Mouse (Mus musculus) stomach, postnatal 0 days (tissue): Measurements from ENCODE around the gene Dync1li2. TPM values are rescaled to one million over a fixed set of nuclear protein-coding genes. Genes with fewer than 3 reads are reported as not detected.

Source experiments
- ATAC-seq: fragments of 200-750 bp; cut with Nextera tagmentation; 2 replicates; pipeline ENCODE4 v1.8.0; 2017; ENCODE audit not compliant: low FRiP score, low TSS enrichment
- DNase-seq: peaks from one replicate; pipeline ENCODE4 v3.0.0-alpha.2; 2016; ENCODE audit warnings: low spot score
- H3K27ac ChIP-seq: fragments of 300-500 bp; sonication (generic); replicated peaks from 2 replicates; pipeline ENCODE4 v1.5.1; 2014; ENCODE audit warnings: mild to moderate bottlenecking, control low read depth
- H3K27me3 ChIP-seq: fragments of 300-500 bp; sonication (generic); 2 replicates; pipeline ENCODE4 v1.6.1; 2014; ENCODE audit warnings: low read length; ENCODE audit not compliant: control insufficient read depth, insufficient read depth
- H3K36me3 ChIP-seq: fragments of 300-500 bp; sonication (generic); 2 replicates; pipeline ENCODE4 v1.6.1; 2014; ENCODE audit warnings: low read length, mixed read lengths; ENCODE audit not compliant: control insufficient read depth, insufficient read depth
- H3K4me1 ChIP-seq: fragments of 300-500 bp; sonication (generic); replicated peaks from 2 replicates; pipeline ENCODE4 v1.6.1; 2014; ENCODE audit warnings: antibody characterized with exemption; ENCODE audit not compliant: control insufficient read depth, insufficient read depth
- H3K4me2 ChIP-seq: fragments of 300-500 bp; sonication (generic); replicated peaks from 2 replicates; pipeline ENCODE4 v1.6.1; 2014; ENCODE audit warnings: low read depth, mild to moderate bottlenecking, control low read depth, moderate library complexity
- H3K4me3 ChIP-seq: fragments of 300-500 bp; sonication (generic); 2 replicates; pipeline ENCODE4 v1.5.1; 2014; ENCODE audit warnings: low read depth, low read length, control low read depth
- H3K9ac ChIP-seq: fragments of 300-500 bp; sonication (generic); 2 replicates; pipeline ENCODE4 v1.6.1; 2014; ENCODE audit warnings: mild to moderate bottlenecking, low read length, control low read depth, mixed read lengths
- H3K9me3 ChIP-seq: fragments of 300-500 bp; sonication (generic); 2 replicates; pipeline ENCODE4 v1.6.1; 2016; ENCODE audit warnings: low read length; ENCODE audit not compliant: control insufficient read depth
- CTCF ChIP-seq: IDR thresholded peaks from 2 replicates; pipeline ENCODE4 v1.5.1; 2016; ENCODE audit warnings: antibody characterized with exemption, low read depth, mild to moderate bottlenecking, moderate library complexity
- EP300 ChIP-seq: optimal IDR thresholded peaks from 2 replicates; pipeline ENCODE3; 2016; ENCODE audit warnings: antibody characterized with exemption
- WGBS: fragments of 180-500 bp; shearing (Covaris S2); extraction: QIAGEN DNeasy Blood & Tissue Kit; methylation state at CpG from one replicate; pipeline ENCODE4 v1.1.7; 2014; 5-methylcytosine and 5-hydroxymethylcytosine counted together
- polyA plus RNA-seq: library from polyadenylated mRNA; unstranded; fragments of >200 nt; fragmentation: Nextera tagmentation; extraction: Ambion mirVana; gene quantifications from 2 replicates; pipeline ENCODE4 v1.2.1, GENCODE M21; 2015

The Dync1li2 gene
- polyA plus RNA-seq, 1 experiment from 2014 or later, result 33.0 TPM

- peaks cover 30% of the 10 kb centered on the region for H3K36me3 ChIP-seq
- H3K27me3 ChIP-seq, result no peaks in the 10 kb centered on the region
- TF ChIP-seq EP300 (no peak), CTCF (no peak)
- 83% methylated on average over 4 of the region's 4 CpGs for WGBS
- H3K4me3 ChIP-seq, result no peak overlapping the region
- H3K9ac ChIP-seq, result no peak overlapping the region
- H3K4me2 ChIP-seq, result no peak overlapping the region
- 0 out of 2 replicates have a peak, but pooled peaks cover 2% of the 10 kb centered on the region for H3K4me1 ChIP-seq
- DNase-seq (peak; percentile 11), ATAC-seq (no peak)
- no peaks in the 10 kb centered on the region for H3K9me3 ChIP-seq
- peak overlapping the region; percentile 82 for H3K27ac ChIP-seq
Measured at GRCm38 (mm10) chr8:104436591-104436990, 6.3 kb downstream of the Dync1li2 start.

- peak; percentile 98 for DNase-seq
- WGBS, result 22% methylated on average over 12 of the region's 12 CpGs
- Histone ChIP-seq H3K27me3 (no peaks in the 10 kb centered on the region), H3K4me1 (no peaks in the 10 kb centered on the region), H3K9ac (no peak overlapping the region), H3K4me3 (no peak overlapping the region), H3K27ac (peak overlapping the region; percentile 82), H3K9me3 (no peaks in the 10 kb centered on the region), H3K36me3 (peaks cover 33% of the 10 kb centered on the region), H3K4me2 (0 out of 2 replicates have a peak overlapping the region, but pooled peaks have one; percentile 14)
- ATAC-seq, result peak; percentile 94
- TF ChIP-seq EP300 (no peak), CTCF (no peak; the same call in 1 of the 2 replicates)
Measured at GRCm38 (mm10) chr8:104436038-104436437, 6.8 kb downstream of the Dync1li2 start.

- 74% methylated on average over 18 of the region's 18 CpGs for WGBS
- Histone ChIP-seq H3K4me1 (no peaks in the 10 kb centered on the region), H3K9me3 (no peaks in the 10 kb centered on the region), H3K4me2 (no peak overlapping the region), H3K4me3 (no peak overlapping the region), H3K9ac (no peak overlapping the region), H3K27ac (peak overlapping the region; percentile 45; the same call in 1 of the 2 replicates), H3K27me3 (no peaks in the 10 kb centered on the region), H3K36me3 (peaks cover 31% of the 10 kb centered on the region)
- ATAC-seq (no peak), DNase-seq (no peak)
- TF ChIP-seq CTCF (peak; percentile 59), EP300 (no peak)
Measured at GRCm38 (mm10) chr8:104434826-104435354, 8.0 kb downstream of the Dync1li2 start.

GRCm38 (mm10) chr8:104434275-104434674 lies 8.6 kb downstream of the Dync1li2 start:
- no peaks in the 10 kb centered on the region for H3K27me3 ChIP-seq
- H3K4me1 ChIP-seq, result no peaks in the 10 kb centered on the region
- ATAC-seq (peak; percentile 41), DNase-seq (peak; percentile 50)
- peak overlapping the region; percentile 45; the same call in 1 of the 2 replicates for H3K27ac ChIP-seq
- TF ChIP-seq EP300 (no peak), CTCF (peak; percentile 46; the same call in 1 of the 2 replicates)
- H3K9ac ChIP-seq, result no peak overlapping the region
- no peaks in the 10 kb centered on the region for H3K9me3 ChIP-seq
- WGBS, result 64% methylated on average over 4 of the region's 4 CpGs
- H3K4me2 ChIP-seq, result no peak overlapping the region
- peaks cover 28% of the 10 kb centered on the region for H3K36me3 ChIP-seq
- no peak overlapping the region for H3K4me3 ChIP-seq

- ATAC-seq (no peak), DNase-seq (peak; percentile 14)
- Histone ChIP-seq H3K4me1 (no peaks in the 10 kb centered on the region), H3K36me3 (peaks cover 23% of the 10 kb centered on the region), H3K9me3 (no peaks in the 10 kb centered on the region), H3K27me3 (no peaks in the 10 kb centered on the region), H3K27ac (no peak overlapping the region), H3K4me2 (no peak overlapping the region), H3K4me3 (no peak overlapping the region), H3K9ac (no peak overlapping the region)
- WGBS, result 84% methylated on average over 5 of the region's 5 CpGs
- no peak for TF ChIP-seq EP300
- TF ChIP-seq CTCF, result no peak
Measured at GRCm38 (mm10) chr8:104433191-104433842, 9.5 kb downstream of the Dync1li2 start.

- H3K4me3 ChIP-seq, result no peak overlapping the region
- TF ChIP-seq CTCF (no peak), EP300 (no peak)
- WGBS, result 96% methylated on average over 6 of the region's 6 CpGs
- H3K4me2 ChIP-seq, result no peak overlapping the region
- DNase-seq, result no peak
- H3K9ac ChIP-seq, result no peak overlapping the region
- peaks cover 22% of the 10 kb centered on the region for H3K36me3 ChIP-seq
- no peaks in the 10 kb centered on the region for H3K4me1 ChIP-seq
- H3K27ac ChIP-seq, result no peak overlapping the region
- H3K9me3 ChIP-seq, result no peaks in the 10 kb centered on the region
- H3K27me3 ChIP-seq, result no peaks in the 10 kb centered on the region
- no peak for ATAC-seq
Measured at GRCm38 (mm10) chr8:104432656-104433055, 10.2 kb downstream of the Dync1li2 start.
